Mouse (Mus musculus) liver, embryonic 15.5 days (tissue): ENCODE results near the gene Scnm1. TPM values are rescaled to one million over a fixed set of nuclear protein-coding genes. Genes with fewer than 3 reads are reported as not detected.
A peak's percentile ranks its signal among the peaks of the same experiment; 100 is the strongest.
"Not testable (repeated sequence)": the region's sequence is repeated elsewhere in the genome, so short reads cannot be mapped to it uniquely, and the experiment has no call there.

Source experiments
- ATAC-seq: fragments of 200-750 bp; cut with Nextera tagmentation; 2 replicates; pipeline ENCODE4 v1.8.0; 2017; ENCODE audit warnings: moderate number of reproducible peaks, mild to moderate bottlenecking, moderate library complexity; ENCODE audit not compliant: insufficient read depth
- H3K27ac ChIP-seq: fragments of 300-500 bp; sonication (generic); replicated peaks from 2 replicates; pipeline ENCODE4 v1.5.1; 2015; ENCODE audit warnings: mild to moderate bottlenecking, inconsistent platforms
- H3K27me3 ChIP-seq: fragments of 300-500 bp; sonication (generic); 2 replicates; pipeline ENCODE4 v1.6.1; 2015; ENCODE audit warnings: mild to moderate bottlenecking, inconsistent platforms
- H3K36me3 ChIP-seq: fragments of 300-500 bp; sonication (generic); replicated peaks from 2 replicates; pipeline ENCODE4 v1.6.1; 2015; ENCODE audit warnings: moderate library complexity, mild to moderate bottlenecking, inconsistent platforms
- H3K4me1 ChIP-seq: fragments of 300-500 bp; sonication (generic); replicated peaks from 2 replicates; pipeline ENCODE4 v1.6.1; 2015; ENCODE audit warnings: inconsistent platforms
- H3K4me2 ChIP-seq: fragments of 300-500 bp; sonication (generic); 2 replicates; pipeline ENCODE4 v1.6.1; 2015; ENCODE audit warnings: moderate library complexity, mild to moderate bottlenecking, inconsistent platforms
- H3K4me3 ChIP-seq: fragments of 300-500 bp; sonication (generic); replicated peaks from 2 replicates; pipeline ENCODE4 v1.5.1; 2015; ENCODE audit warnings: mild to moderate bottlenecking, inconsistent platforms
- H3K9ac ChIP-seq: fragments of 300-500 bp; sonication (generic); 2 replicates; pipeline ENCODE4 v1.6.1; 2015; ENCODE audit warnings: moderate library complexity, mild to moderate bottlenecking, inconsistent platforms
- H3K9me3 ChIP-seq: fragments of 300-500 bp; sonication (generic); replicated peaks from 2 replicates; pipeline ENCODE4 v1.6.1; 2016; ENCODE audit warnings: inconsistent platforms
- WGBS: fragments of 180-500 bp; shearing (Covaris S2); methylation state at CpG from one replicate; pipeline ENCODE4 v1.1.7; 2015; ENCODE audit warnings: mixed read lengths; ENCODE audit not compliant: insufficient replicate concordance; 5-methylcytosine and 5-hydroxymethylcytosine counted together
- polyA plus RNA-seq: library from polyadenylated mRNA; unstranded; fragments of >200 nt; fragmentation: Nextera tagmentation; extraction: Ambion mirVana; gene quantifications from 2 replicates; pipeline ENCODE4 v1.2.1, GENCODE M21; 2015

Scnm1 gene
- polyA plus RNA-seq, 1 experiment from 2014 or later: 25.6 TPM

GRCm38 (mm10) chr3:95132389-95132788 is 1.4 kb downstream of the Scnm1 start:
- peaks cover 31% of the 10 kb centered on the region for H3K4me1 ChIP-seq
- peaks cover 24% of the 10 kb centered on the region for H3K36me3 ChIP-seq
- 66% methylated on average over 2 of the region's 2 CpGs for WGBS
- H3K27me3 ChIP-seq, H3K9me3 ChIP-seq, H3K4me2 ChIP-seq, ATAC-seq, H3K27ac ChIP-seq, H3K9ac ChIP-seq: not testable (repeated sequence)
- H3K4me3 ChIP-seq: peak overlapping the region; percentile 71

GRCm38 (mm10) chr3:95130081-95130480 is 3.7 kb downstream of the Scnm1 start:
- H3K4me3 ChIP-seq: no peak overlapping the region
- H3K27me3 ChIP-seq: no peaks in the 10 kb centered on the region
- H3K27ac ChIP-seq: no peak overlapping the region
- H3K4me1 ChIP-seq: peaks cover 14% of the 10 kb centered on the region
- no peak overlapping the region for H3K4me2 ChIP-seq
- no peak for ATAC-seq
- H3K9me3 ChIP-seq: no peaks in the 10 kb centered on the region
- no peak overlapping the region for H3K9ac ChIP-seq
- H3K36me3 ChIP-seq: peaks cover 24% of the 10 kb centered on the region
- WGBS: 78% methylated on average over 5 of the region's 5 CpGs

- no peak overlapping the region for H3K9ac ChIP-seq
- 80% methylated on average over 6 of the region's 6 CpGs for WGBS
- no peak overlapping the region for H3K4me2 ChIP-seq
- H3K4me3 ChIP-seq: no peak overlapping the region
- H3K4me1 ChIP-seq: peaks cover 14% of the 10 kb centered on the region
- H3K27me3 ChIP-seq: no peaks in the 10 kb centered on the region
- H3K27ac ChIP-seq: no peak overlapping the region
- ATAC-seq: no peak
- no peaks in the 10 kb centered on the region for H3K9me3 ChIP-seq
- peaks cover 24% of the 10 kb centered on the region for H3K36me3 ChIP-seq
Observed at GRCm38 (mm10) chr3:95129226-95129651, 4.6 kb downstream of the Scnm1 start.

GRCm38 (mm10) chr3:95124972-95125371 is 8.8 kb downstream of the Scnm1 start:
- no peak for ATAC-seq
- WGBS: 53% methylated on average over 5 of the region's 5 CpGs

GRCm38 (mm10) chr3:95124246-95124645 is 9.6 kb downstream of the Scnm1 start, which contains the start of gene Tmod4:
TSS of gene Tmod4 (plus strand) at chr3:95124476.
- WGBS: 52% methylated on average over 6 of the region's 6 CpGs
- Histone ChIP-seq H3K9ac (no peak within 1 kb of the TSS), H3K4me2 (no peak within 1 kb of the TSS), H3K4me3 (no peak within 1 kb of the TSS), H3K27me3 (no peaks in the 10 kb centered on the region), H3K9me3 (no peaks in the 10 kb centered on the region), H3K4me1 (peaks cover 7% of the 10 kb centered on the region; the same call in 1 of the 2 replicates), H3K36me3 (peaks cover 39% of the 10 kb centered on the region), H3K27ac (no peak within 1 kb of the TSS; the same call in 1 of the 2 replicates)
- ATAC-seq: no peak

More at GRCm38 (mm10) chr3:95124972-95125371, 8.8 kb downstream of the Scnm1 start:
- peaks cover 39% of the 10 kb centered on the region for H3K36me3 ChIP-seq
- no peak overlapping the region for H3K9ac ChIP-seq
- H3K4me2 ChIP-seq: no peak overlapping the region
- no peaks in the 10 kb centered on the region for H3K9me3 ChIP-seq
- peaks cover 7% of the 10 kb centered on the region; the same call in 1 of the 2 replicates for H3K4me1 ChIP-seq
- H3K4me3 ChIP-seq: no peak overlapping the region
- H3K27me3 ChIP-seq: no peaks in the 10 kb centered on the region
- no peak overlapping the region; the same call in 1 of the 2 replicates for H3K27ac ChIP-seq

- 49% methylated on average over 6 of the region's 6 CpGs for WGBS
- ATAC-seq: peak; percentile 44; the same call in 1 of the 2 replicates
- H3K27ac ChIP-seq: no peak overlapping the region
Observed at GRCm38 (mm10) chr3:95121580-95121979, 12.2 kb downstream of the Scnm1 start.

GRCm38 (mm10) chr3:95117751-95118150 is 16.1 kb downstream of the Scnm1 start:
- Histone ChIP-seq H3K4me3 (no peak overlapping the region), H3K9ac (no peak overlapping the region), H3K4me1 (peaks cover 10% of the 10 kb centered on the region), H3K27ac (no peak overlapping the region), H3K36me3 (peaks cover 62% of the 10 kb centered on the region), H3K9me3 (no peaks in the 10 kb centered on the region), H3K27me3 (no peaks in the 10 kb centered on the region), H3K4me2 (no peak overlapping the region)
- ATAC-seq: no peak
- 70% methylated on average over 2 of the region's 2 CpGs for WGBS

More at GRCm38 (mm10) chr3:95121580-95121979, 12.2 kb downstream of the Scnm1 start:
- Histone ChIP-seq H3K9ac (no peak overlapping the region), H3K4me2 (no peak overlapping the region), H3K4me1 (peaks cover 7% of the 10 kb centered on the region; the same call in 1 of the 2 replicates), H3K27me3 (no peaks in the 10 kb centered on the region), H3K36me3 (peaks cover 46% of the 10 kb centered on the region), H3K9me3 (no peaks in the 10 kb centered on the region), H3K4me3 (no peak overlapping the region)

- Histone ChIP-seq H3K27me3 (no peaks in the 10 kb centered on the region), H3K36me3 (peaks cover 16% of the 10 kb centered on the region), H3K4me2 (peak overlapping the region; percentile 66), H3K4me1 (peaks cover 46% of the 10 kb centered on the region), H3K9ac (no peak overlapping the region), H3K9me3 (no peaks in the 10 kb centered on the region), H3K27ac (0 out of 2 replicates have a peak overlapping the region, but pooled peaks have one; percentile 9), H3K4me3 (peak overlapping the region; percentile 71; the same call in 1 of the 2 replicates)
- 100% methylated on average over 1 of the region's 1 CpGs for WGBS
- no peak for ATAC-seq
Observed at GRCm38 (mm10) chr3:95112760-95113159, 21.1 kb downstream of the Scnm1 start.

- H3K4me1 ChIP-seq: peaks cover 51% of the 10 kb centered on the region
- ATAC-seq: peak; percentile 58
- peak within 1 kb of the TSS; percentile 80 for H3K9ac ChIP-seq
- peak within 1 kb of the TSS; percentile 89 for H3K27ac ChIP-seq
- no peaks in the 10 kb centered on the region for H3K27me3 ChIP-seq
- H3K4me2 ChIP-seq: peak within 1 kb of the TSS; percentile 66
- H3K4me3 ChIP-seq: peak within 1 kb of the TSS; percentile 71
- H3K36me3 ChIP-seq: peaks cover 15% of the 10 kb centered on the region
- H3K9me3 ChIP-seq: no peaks in the 10 kb centered on the region
- 1% methylated on average over 54 of the region's 54 CpGs for WGBS
Observed at GRCm38 (mm10) chr3:95110911-95111726, 22.7 kb downstream of the Scnm1 start, which contains the start of gene Vps72. TSS of gene Vps72 (plus strand) at chr3:95111022.

- no peak overlapping the region for H3K9ac ChIP-seq
- H3K4me3 ChIP-seq: no peak overlapping the region
- no peak overlapping the region for H3K4me2 ChIP-seq
- WGBS: 51% methylated on average over 2 of the region's 2 CpGs
- no peaks in the 10 kb centered on the region for H3K27me3 ChIP-seq
- H3K27ac ChIP-seq: peak overlapping the region; percentile 30; the same call in 1 of the 2 replicates
- H3K9me3 ChIP-seq: no peaks in the 10 kb centered on the region
- ATAC-seq: no peak
- peaks cover 66% of the 10 kb centered on the region for H3K4me1 ChIP-seq
- no peaks in the 10 kb centered on the region for H3K36me3 ChIP-seq
Observed at GRCm38 (mm10) chr3:95107898-95108297, 25.9 kb downstream of the Scnm1 start.

GRCm38 (mm10) chr3:95107308-95107707 is 26.5 kb downstream of the Scnm1 start:
- not testable (repeated sequence) for H3K9me3 ChIP-seq, H3K36me3 ChIP-seq, ATAC-seq, H3K27me3 ChIP-seq
- H3K4me3 ChIP-seq: peak overlapping the region; percentile 95
- peak overlapping the region; percentile 42; the same call in 1 of the 2 replicates for H3K9ac ChIP-seq
- peak overlapping the region; percentile 77 for H3K4me2 ChIP-seq
- H3K4me1 ChIP-seq: peaks cover 64% of the 10 kb centered on the region
- peak overlapping the region; percentile 67 for H3K27ac ChIP-seq
